Mouse (Mus musculus): ENCODE results near the gene Ifna5.

DNA sequence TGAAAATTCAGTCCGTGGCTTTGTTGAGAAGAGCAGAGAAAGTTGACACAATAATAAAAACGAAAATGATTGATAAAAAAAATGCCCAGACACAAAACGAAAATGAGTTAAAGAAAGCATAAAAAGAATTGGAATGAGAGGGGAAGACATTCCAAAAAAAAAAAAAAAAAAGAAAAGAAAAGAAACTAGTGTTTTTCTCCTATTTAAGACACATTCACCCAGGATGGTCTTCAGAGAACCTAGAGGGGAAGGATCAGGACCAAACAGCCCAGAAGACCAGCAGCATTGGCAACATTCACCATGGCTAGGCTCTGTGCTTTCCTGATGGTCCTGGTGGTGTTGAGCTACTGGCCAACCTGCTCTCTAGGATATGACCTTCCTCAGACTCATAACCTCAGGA is 19.4 kb upstream of the Ifna5 start, which contains the start of gene Ifna7:
- TF ChIP-seq USF1 (IDR thresholded peaks at IDR 0.05; ENCODE audit: low read depth) (no peak), MAX (IDR thresholded peaks at IDR 0.05) (no peak), CTCF (IDR thresholded peaks at IDR 0.05; ENCODE audit: control insufficient read depth, insufficient read depth, insufficient read length) (no peak), MYOD1 (IDR thresholded peaks at IDR 0.05; ENCODE audit: control insufficient read depth, insufficient read length, low read depth) (no peak), MYOG (IDR thresholded peaks at IDR 0.05; ENCODE audit: control insufficient read depth, extremely low read depth, insufficient read length) (no peak), CEBPB (IDR thresholded peaks at IDR 0.05; ENCODE audit: low read depth) (no peak)
